Mouse (Mus musculus): ENCODE data around the gene Cntf.

GRCm38 (mm10) chr19:12794056-12795044 is 28.9 kb upstream of the Cntf start:
- TF ChIP-seq MAFK (IDR thresholded peaks at IDR 0.05; ENCODE audit: insufficient replicate concordance, low read length) (no peak), BHLHE40 (IDR thresholded peaks at IDR 0.05; ENCODE audit: low read depth, low read length) (peak; percentile 95), KAT2A (IDR thresholded peaks at IDR 0.05; ENCODE audit: insufficient replicate concordance, low read length) (no peak), CTCF (conservative IDR thresholded peaks at IDR 0.05 in 1 of 2, IDR thresholded peaks at IDR 0.05 in 1 of 2; ENCODE audit: low read depth in 2 of 2, low read length in 2 of 2) (peak in 1 of 2 experiments; percentile 72; a peak in 2 of 4 replicates), POLR2AphosphoS2 (IDR thresholded peaks at IDR 0.05; ENCODE audit: low read depth, low read length) (no peak), MEF2A (IDR thresholded peaks at IDR 0.05; ENCODE audit: borderline replicate concordance, low read depth, low read length) (peak; percentile 18; the same call in 1 of the 2 replicates), MAZ (IDR thresholded peaks at IDR 0.05; ENCODE audit: low read depth, low read length) (peak; percentile 49; the same call in 1 of the 2 replicates), EP300 (IDR thresholded peaks at IDR 0.05; ENCODE audit: low read length) (no peak), NRF1 (IDR thresholded peaks at IDR 0.05; ENCODE audit: low read depth, low read length) (0 out of 2 replicates have a peak, but pooled peaks have one; percentile 13), GABPA (IDR thresholded peaks at IDR 0.05; ENCODE audit: insufficient replicate concordance, low read depth, low read length) (no peak), CHD1 (IDR thresholded peaks at IDR 0.05; ENCODE audit: low read depth, low read length) (peak; percentile 95), E2F4 (IDR thresholded peaks at IDR 0.05; ENCODE audit: insufficient replicate concordance, low read depth, low read length) (no peak), SMC3 (IDR thresholded peaks at IDR 0.05; ENCODE audit: low read depth, low read length) (peak; percentile 43), ZMIZ1 (IDR thresholded peaks at IDR 0.05; ENCODE audit: low read depth, low read length) (no peak)

Measured in CH12.LX (cell line).